Mouse (Mus musculus) ES-E14 (cell line): ENCODE results near the gene Slco2a1. TPM values are rescaled to one million over a fixed set of nuclear protein-coding genes. Genes with fewer than 3 reads are reported as not detected.

Source experiments
- DNase-seq: peaks from one replicate; pipeline ENCODE4 v3.0.0-alpha.2; 2013; ENCODE audit warnings: low read depth, low spot score
- H3K27ac ChIP-seq: 2 replicates; pipeline ENCODE4 v1.5.1; 2012; ENCODE audit warnings: low read depth, mild to moderate bottlenecking, low read length, moderate library complexity, mixed read lengths; ENCODE audit not compliant: poor library complexity, insufficient read depth, severe bottlenecking
- H3K36me3 ChIP-seq: 2 replicates; pipeline ENCODE4 v1.6.1; 2012; ENCODE audit warnings: mild to moderate bottlenecking, low read length, moderate library complexity, mixed read lengths; ENCODE audit not compliant: control insufficient read depth, poor library complexity, insufficient read depth, severe bottlenecking
- H3K4me1 ChIP-seq, 2 experiments: fragments of 150-350 bp in 1 of 2; sonication (generic) in 1 of 2; 2 replicates each; pipeline ENCODE4 v1.6.1; 2012; ENCODE audit warnings: low read length in 2 of 2, mild to moderate bottlenecking in 1 of 2, mixed read lengths in 1 of 2; ENCODE audit not compliant: control insufficient read depth in 2 of 2, insufficient read depth in 2 of 2, poor library complexity in 1 of 2
- H3K4me3 ChIP-seq, 2 experiments: fragments of 150-350 bp in 1 of 2; sonication (generic) in 1 of 2; 2 replicates each; pipeline ENCODE4 v1.5.1; 2012; ENCODE audit warnings: low read length in 2 of 2, low read depth in 1 of 2, mild to moderate bottlenecking in 1 of 2, mixed read lengths in 1 of 2; ENCODE audit not compliant: insufficient read depth in 1 of 2, poor library complexity in 1 of 2, severe bottlenecking in 1 of 2
- H3K9ac ChIP-seq: 2 replicates; pipeline ENCODE4 v1.6.1; 2012; ENCODE audit warnings: low read depth, mild to moderate bottlenecking, low read length, mixed read lengths; ENCODE audit not compliant: poor library complexity, insufficient read depth, severe bottlenecking
- H3K9me3 ChIP-seq: fragments of 150-350 bp; sonication (generic); 2 replicates; pipeline ENCODE4 v1.6.1; 2012; ENCODE audit warnings: low read depth, mild to moderate bottlenecking, low read length; ENCODE audit not compliant: control insufficient read depth, insufficient read depth
- CHD2 ChIP-seq: IDR thresholded peaks from 2 replicates; pipeline ENCODE4 v1.6.1; 2014; ENCODE audit warnings: mild to moderate bottlenecking, low read depth, low read length, inconsistent platforms
- HCFC1 ChIP-seq: IDR thresholded peaks from 2 replicates; pipeline ENCODE4 v1.6.1; 2012; ENCODE audit warnings: low read length, inconsistent platforms, borderline replicate concordance; ENCODE audit not compliant: insufficient read depth
- MAFK ChIP-seq: IDR thresholded peaks from 2 replicates; pipeline ENCODE4 v1.6.1; 2014; ENCODE audit warnings: mild to moderate bottlenecking, low read depth, low read length, inconsistent platforms; ENCODE audit not compliant: insufficient read depth
- ZC3H11A ChIP-seq: IDR thresholded peaks from 2 replicates; pipeline ENCODE4 v1.6.1; 2012; ENCODE audit warnings: low read depth, mild to moderate bottlenecking, inconsistent platforms, low read length, borderline replicate concordance
- ZNF384 ChIP-seq: IDR thresholded peaks from 2 replicates; pipeline ENCODE4 v1.6.1; 2012; ENCODE audit warnings: low read depth, low read length, inconsistent platforms
- in situ Hi-C, 2 experiments: fragments of 600-800 bp; cut with MboI; formaldehyde crosslinking; loops; one replicate each; pipeline ENCODE4 v1.15.1; 2025; ENCODE audit warnings: low sequenced_read_pairs in 2 of 2, inconsistent platforms in 1 of 2; ENCODE audit not compliant: unreplicated experiment in 2 of 2
- total RNA-seq: library from RNA; depleted of rRNA; stranded (reverse); fragments of 300-350 nt; gene quantifications from 2 replicates; pipeline ENCODE4 v1.2.3, GENCODE M21; 2012; rRNA removed

Gene Slco2a1
- total RNA-seq, 1 experiment = 2.2 TPM

DNA sequence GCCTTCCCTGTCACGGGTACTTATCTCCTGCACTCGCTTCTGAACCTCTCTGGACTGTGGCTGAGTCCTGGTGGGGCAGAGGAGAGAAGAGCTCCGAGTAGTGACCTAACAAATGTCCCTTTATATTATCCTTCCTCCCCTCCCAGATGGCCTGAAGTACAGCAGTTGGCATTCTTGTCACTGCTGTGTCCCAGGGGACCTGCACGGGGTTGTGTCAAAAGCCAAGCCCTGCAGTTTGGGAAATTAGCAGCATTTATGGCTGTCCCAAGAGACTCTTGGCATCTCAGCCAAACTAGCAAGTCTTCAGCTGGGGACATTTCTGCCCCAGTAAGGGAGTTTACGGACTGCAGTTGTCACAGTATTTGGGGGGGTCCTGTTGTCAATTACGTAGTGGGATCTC is 151.0 kb downstream of the Slco2a1 start:
- Histone ChIP-seq H3K27ac (no peak overlapping the region), H3K36me3 (no peaks in the 10 kb centered on the region), H3K9me3 (no peaks in the 10 kb centered on the region), H3K4me1 (peaks cover 4 to 30% of the 10 kb centered on the region in 2 experiments; a peak in 3 of 4 replicates), H3K9ac (no peak overlapping the region), H3K4me3 (no peak overlapping the region)
- no peak for TF ChIP-seq ZC3H11A
- no peak for TF ChIP-seq CHD2
- no peak for TF ChIP-seq ZNF384
- TF ChIP-seq HCFC1 = no peak
- TF ChIP-seq MAFK = no peak
- in situ Hi-C loops = no loop called here
- DNase-seq = no peak

DNA sequence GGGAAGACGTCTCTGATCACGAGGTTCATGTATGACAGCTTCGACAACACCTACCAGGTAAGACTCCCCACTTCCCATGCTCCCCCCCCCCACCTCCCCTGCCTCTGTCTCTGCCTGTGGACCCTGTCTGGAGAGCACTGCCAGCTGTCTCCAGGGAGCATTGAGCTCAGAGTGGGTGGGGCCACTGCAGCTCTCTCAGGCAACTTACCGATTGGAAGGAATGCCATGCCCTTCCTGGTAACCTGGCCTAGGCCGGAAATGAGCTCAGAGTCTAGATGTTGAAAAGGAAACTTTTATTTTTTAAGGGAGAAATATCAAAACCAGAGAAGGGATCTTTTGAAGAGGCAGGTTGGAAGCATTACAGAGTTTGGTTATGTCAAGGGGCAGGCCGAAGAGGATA is 151.9 kb downstream of the Slco2a1 start:
- Histone ChIP-seq H3K4me3 (no peak overlapping the region), H3K9me3 (no peaks in the 10 kb centered on the region), H3K36me3 (no peaks in the 10 kb centered on the region), H3K27ac (no peak overlapping the region), H3K4me1 (peaks cover 2 to 28% of the 10 kb centered on the region in 2 experiments; a peak in 2 of 4 replicates), H3K9ac (no peak overlapping the region)
- TF ChIP-seq ZC3H11A (no peak), CHD2 (no peak)
- in situ Hi-C loops = no loop called here
- no peak for DNase-seq

DNA sequence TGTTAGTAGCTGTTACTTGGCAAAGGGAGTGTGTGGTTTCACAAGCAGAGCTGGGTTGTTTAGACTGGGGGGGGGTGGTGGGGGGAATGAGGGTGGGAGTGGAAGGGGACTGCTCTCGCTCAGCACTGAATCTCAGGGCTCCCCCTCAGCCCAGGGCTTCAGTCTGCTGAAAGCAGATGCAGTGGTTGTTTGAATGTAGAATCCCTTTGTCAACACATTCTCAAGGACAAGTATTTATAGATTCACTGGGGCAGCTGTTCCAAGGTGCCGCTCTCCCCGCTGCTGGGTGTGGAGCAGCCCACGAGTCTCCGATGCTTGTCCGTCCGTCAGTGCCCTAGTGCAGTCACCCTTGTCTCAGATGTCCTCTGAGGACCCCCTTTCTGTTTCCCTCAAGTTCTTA is 152.8 kb downstream of the Slco2a1 start:
- no peak for DNase-seq
- Histone ChIP-seq H3K4me3 (no peak overlapping the region), H3K4me1 (peaks cover 2 to 32% of the 10 kb centered on the region in 2 experiments; a peak in 2 of 4 replicates), H3K9ac (no peak overlapping the region), H3K36me3 (no peaks in the 10 kb centered on the region), H3K27ac (no peak overlapping the region), H3K9me3 (no peaks in the 10 kb centered on the region)
- in situ Hi-C loops = no loop called here
- TF ChIP-seq ZC3H11A (no peak), ZNF384 (no peak), MAFK (no peak), CHD2 (no peak), HCFC1 (no peak)

DNA sequence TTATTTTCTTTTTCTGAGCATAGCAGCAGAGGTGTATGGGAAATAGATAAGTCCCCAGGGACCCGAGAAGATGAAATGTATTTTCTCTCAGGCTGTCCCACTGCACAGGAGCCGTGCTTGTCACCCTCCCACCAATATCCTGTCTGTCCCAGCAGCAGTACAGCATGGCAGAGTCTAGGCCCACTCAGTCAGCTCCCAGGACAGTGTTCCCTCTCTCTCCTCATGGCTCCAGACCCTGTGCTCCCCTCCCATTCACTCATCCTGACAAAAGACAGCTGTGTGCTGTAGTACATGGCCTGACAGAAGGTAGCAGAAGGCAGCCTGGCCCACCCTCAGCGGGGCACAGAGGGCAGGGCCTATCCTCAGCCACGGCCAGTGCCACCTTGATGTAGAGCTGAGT is 155.4 kb downstream of the Slco2a1 start:
- no peak overlapping the region for H3K27ac ChIP-seq
- no peak overlapping the region for H3K4me3 ChIP-seq
- no peaks in the 10 kb centered on the region for H3K9me3 ChIP-seq
- no peaks in the 10 kb centered on the region for H3K36me3 ChIP-seq
- in situ Hi-C loops = no loop called here
- peaks cover 2 to 25% of the 10 kb centered on the region in 2 experiments; a peak in 3 of 4 replicates for H3K4me1 ChIP-seq
- no peak for DNase-seq
- TF ChIP-seq ZNF384 = no peak
- TF ChIP-seq HCFC1 = no peak
- TF ChIP-seq ZC3H11A = no peak
- no peak for TF ChIP-seq MAFK
- TF ChIP-seq CHD2 = no peak
- no peak overlapping the region for H3K9ac ChIP-seq

DNA sequence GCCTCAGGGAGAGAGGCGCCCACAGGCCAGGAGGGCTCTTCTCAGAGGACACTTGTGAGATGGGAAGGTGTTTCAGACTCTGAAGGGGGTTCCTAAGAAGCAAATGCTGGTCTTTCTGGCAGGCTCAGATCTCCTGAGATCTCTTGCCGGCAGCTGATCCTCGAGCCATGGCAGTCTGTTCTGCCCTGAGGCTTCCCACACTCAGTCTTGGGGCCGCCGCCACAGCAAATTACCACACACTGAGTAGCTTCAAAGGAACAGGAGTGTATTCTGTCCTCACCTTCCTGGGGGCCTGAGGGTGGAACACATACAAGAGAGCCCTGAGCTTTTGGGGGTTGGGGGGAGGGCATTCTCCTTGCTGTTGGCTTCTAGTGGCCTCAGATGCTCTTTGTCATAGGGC is 156.8 kb downstream of the Slco2a1 start:
- Histone ChIP-seq H3K9me3 (no peaks in the 10 kb centered on the region), H3K9ac (no peak overlapping the region), H3K36me3 (no peaks in the 10 kb centered on the region), H3K27ac (no peak overlapping the region), H3K4me3 (no peak overlapping the region), H3K4me1 (peaks cover 2 to 18% of the 10 kb centered on the region in 2 experiments; a peak in 3 of 4 replicates)
- in situ Hi-C loops = no loop called here
- no peak for DNase-seq
- TF ChIP-seq ZNF384 (no peak), ZC3H11A (no peak), CHD2 (no peak), MAFK (no peak), HCFC1 (no peak)

Other genes starting within 250 kb of the Slco2a1 start
- gene Ryk, start 153.8 kb upstream of the Slco2a1 start, total RNA-seq = 72.0 and 72.3 TPM in 2 replicates
- gene Rab6b, start 123.1 kb downstream of the Slco2a1 start, total RNA-seq = 0.85 and 0.98 TPM in 2 replicates
- gene Srprb, start 213.4 kb downstream of the Slco2a1 start, total RNA-seq = 75.5 and 93.1 TPM in 2 replicates
- gene Gm20425, start 241.6 kb downstream of the Slco2a1 start, total RNA-seq = 0.04 and 2.0 TPM in 2 replicates
- 9.6 and 11.9 TPM in 2 replicates for gene Trf, start 241.7 kb downstream of the Slco2a1 start, total RNA-seq